Mouse (Mus musculus): Measurements from ENCODE around the gene Ube2o.
"Not testable (repeated sequence)": the region's sequence is repeated elsewhere in the genome, so short reads cannot be mapped to it uniquely, and the experiment has no call there.

Gene Ube2o

DNA sequence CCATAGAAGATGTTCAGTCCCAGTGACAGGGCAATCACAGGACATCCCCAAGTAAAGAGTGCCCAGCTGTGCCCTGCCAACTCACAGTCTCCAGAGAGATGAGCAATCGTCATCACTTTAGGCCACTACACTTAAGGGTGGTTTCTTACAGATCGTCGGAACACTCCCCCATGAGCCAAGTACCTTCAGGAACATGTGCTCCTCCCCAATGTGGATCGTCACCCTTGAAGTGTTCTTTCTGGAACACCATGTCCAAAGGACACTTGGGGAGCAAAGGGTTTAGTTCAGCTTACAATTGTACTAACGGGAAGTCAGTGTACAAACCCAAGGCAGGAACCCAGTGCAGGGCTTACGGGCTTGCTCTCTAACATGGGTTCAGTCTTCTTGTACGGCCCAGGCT lies 69.1 kb downstream of the Ube2o start:
- no peak for DNase-seq (ENCODE audit: low spot score)

GRCm38 (mm10) chr11:116511301-116511868 lies 69.9 kb downstream of the Ube2o start:
- DNase-seq (ENCODE audit: low spot score) = no peak

DNA sequence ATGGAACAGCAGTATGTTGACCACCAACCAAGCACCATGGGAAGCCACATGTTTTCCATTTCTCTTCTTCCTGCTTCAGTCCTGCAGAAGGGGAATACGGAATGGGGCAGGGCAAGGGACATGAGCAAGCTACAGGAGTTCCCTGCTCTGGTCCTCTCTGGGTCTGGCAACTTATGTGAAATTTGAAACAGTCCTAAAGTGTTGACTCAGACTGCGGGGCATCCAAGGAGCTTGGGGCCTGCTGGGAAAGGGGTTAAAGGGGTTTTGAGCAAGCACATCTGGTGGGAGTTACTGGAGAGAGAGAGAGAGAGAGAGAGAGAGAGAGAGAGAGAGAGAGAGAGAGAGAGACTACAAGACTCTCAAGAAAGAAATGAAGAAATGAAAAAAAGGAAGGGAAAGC lies 72.6 kb downstream of the Ube2o start:
- DNase-seq (ENCODE audit: low spot score) = no peak

- DNase-seq (ENCODE audit: low spot score) = no peak
Observed at GRCm38 (mm10) chr11:116506151-116506875, 74.9 kb downstream of the Ube2o start.

DNA sequence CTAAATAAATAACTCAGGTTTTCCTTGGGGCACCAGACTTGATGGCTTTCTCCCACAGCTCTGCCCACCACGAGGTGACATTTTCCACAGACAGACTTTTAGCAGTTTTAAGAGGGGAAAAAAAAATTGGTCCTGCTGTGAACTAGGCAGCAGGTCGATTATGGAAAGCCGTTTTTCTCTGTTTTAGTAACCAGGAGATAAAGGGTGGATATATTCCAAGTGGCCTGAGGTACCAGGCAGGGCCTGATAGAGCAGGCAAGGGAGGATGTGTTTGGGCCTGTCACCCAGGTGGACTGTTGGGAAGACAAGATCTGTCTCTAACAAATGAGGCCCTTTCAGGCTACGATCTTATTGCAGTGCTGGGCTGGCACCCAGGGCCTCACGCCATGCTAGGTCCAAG lies 75.7 kb downstream of the Ube2o start:
- DNase-seq (ENCODE audit: low spot score) = no peak

DNA sequence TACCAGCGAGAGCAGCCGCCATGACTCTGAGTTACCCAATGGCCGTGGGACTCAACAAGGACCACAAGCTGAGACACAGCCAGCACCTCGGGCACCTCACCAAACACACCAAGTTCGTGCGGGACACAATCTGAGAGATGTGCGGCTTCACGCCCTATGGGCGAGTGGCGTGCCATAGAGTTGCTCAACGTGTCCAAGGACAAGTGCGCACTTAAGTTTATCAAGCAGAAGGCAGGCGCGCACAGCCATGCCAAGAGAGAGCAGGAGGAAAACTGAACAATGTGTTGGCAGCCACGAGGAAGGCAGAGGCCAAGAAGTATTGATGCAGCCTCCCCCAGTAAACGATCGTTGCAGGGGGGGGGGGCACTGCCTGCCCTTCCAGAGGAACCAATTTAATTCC lies 76.7 kb downstream of the Ube2o start:
- no peak for DNase-seq (ENCODE audit: low spot score)

GRCm38 (mm10) chr11:116501005-116501746 lies 80.1 kb downstream of the Ube2o start:
- DNase-seq (ENCODE audit: low spot score) = no peak

- no peak for DNase-seq (ENCODE audit: low spot score)
Observed at GRCm38 (mm10) chr11:116499018-116499417, 82.2 kb downstream of the Ube2o start.

DNA sequence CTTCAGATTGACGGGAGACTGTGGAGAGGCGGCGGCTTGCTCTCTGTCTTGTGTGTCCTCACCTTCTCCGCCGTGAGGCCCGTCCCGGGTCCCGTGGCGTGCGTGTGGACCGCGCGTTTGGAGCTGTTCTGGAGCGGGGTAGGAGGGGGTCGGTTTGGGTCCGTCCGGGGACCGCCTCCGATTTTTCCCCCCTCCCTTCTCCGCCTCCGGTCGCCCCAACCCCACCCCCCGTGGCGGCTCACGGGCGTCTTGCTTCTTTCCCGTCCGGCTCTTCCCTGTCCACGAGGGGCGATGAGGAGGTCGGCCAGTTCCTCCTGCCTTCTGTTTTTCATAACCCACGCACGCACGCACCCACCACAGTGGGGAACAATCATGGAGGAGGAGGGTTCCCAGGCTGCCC lies 82.7 kb downstream of the Ube2o start:
- DNase-seq (ENCODE audit: low spot score) = no peak

GRCm38 (mm10) chr11:116497313-116497712 lies 83.9 kb downstream of the Ube2o start:
- DNase-seq (ENCODE audit: low spot score) = no peak

- DNase-seq (ENCODE audit: low spot score) = no peak
Observed at GRCm38 (mm10) chr11:116494474-116495174, 86.6 kb downstream of the Ube2o start.

DNA sequence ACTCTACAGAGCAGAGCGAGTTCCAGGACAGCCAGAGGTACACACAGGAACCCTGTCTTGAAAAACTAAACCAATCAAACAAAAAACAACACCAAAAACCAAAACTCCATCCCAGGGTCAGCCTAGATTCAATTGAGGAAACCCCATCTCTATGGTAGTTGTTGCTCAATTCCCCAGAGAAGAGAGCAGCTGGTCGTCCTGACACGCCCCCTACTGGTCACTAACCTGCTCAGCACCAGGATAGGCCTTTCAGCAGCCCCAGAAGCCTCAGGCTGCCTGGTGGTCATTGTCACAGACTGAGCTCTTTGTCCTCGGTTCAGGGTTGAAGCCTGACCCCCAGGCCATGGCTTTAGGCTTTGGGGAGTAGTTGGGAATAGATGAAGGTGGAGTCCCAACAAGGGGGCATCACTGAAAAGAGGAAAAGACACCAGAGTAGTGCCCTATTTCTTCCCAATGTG lies 87.4 kb downstream of the Ube2o start, which contains the start of gene Prpsap1:
Gene Prpsap1 (minus strand): TSS at position 408 of the 458 bp plus-strand sequence.
- DNase-seq (ENCODE audit: low spot score) = no peak

GRCm38 (mm10) chr11:116493191-116493590 lies 88.1 kb downstream of the Ube2o start:
- no peak for DNase-seq (ENCODE audit: low spot score)

DNA sequence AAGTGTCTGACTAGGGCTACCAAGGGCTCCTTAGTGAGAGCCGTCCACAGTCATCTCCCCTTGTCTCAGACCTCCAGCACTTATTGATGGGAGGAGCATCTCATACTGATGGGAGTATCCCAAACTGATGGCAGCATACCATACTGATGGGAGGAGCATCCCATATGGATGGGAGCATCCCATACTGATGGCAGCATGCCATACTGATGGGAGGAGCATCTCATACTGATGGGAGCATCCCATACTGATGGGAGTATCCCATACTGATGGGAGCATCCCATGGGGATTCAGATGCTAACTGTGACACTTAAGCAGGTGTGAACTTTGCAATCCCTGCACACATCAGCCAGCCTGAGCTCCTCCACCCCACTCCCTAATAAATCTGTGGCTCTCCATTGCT lies 88.7 kb downstream of the Ube2o start:
- DNase-seq (ENCODE audit: low spot score) = not testable (repeated sequence)

DNA sequence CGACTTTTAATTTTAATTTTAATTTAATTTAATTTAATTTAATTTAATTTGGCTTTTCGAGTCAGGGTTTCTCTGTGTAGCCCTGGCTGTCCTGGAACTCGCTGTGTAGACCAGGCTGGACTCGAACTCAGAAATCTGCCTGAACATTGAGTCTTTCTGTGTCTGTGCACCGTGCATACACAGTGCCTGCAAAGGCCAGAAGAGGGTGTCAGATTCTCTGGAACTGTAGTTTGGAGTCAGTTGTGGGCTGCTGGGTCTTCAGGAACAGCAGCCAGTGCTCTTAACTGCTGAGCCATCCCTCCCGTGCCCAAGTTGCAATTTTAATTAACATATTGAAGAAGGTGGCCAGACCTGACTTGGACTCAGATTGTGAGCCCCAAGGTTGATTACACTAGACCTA lies 89.9 kb downstream of the Ube2o start:
- no peak for DNase-seq (ENCODE audit: low spot score)

DNA sequence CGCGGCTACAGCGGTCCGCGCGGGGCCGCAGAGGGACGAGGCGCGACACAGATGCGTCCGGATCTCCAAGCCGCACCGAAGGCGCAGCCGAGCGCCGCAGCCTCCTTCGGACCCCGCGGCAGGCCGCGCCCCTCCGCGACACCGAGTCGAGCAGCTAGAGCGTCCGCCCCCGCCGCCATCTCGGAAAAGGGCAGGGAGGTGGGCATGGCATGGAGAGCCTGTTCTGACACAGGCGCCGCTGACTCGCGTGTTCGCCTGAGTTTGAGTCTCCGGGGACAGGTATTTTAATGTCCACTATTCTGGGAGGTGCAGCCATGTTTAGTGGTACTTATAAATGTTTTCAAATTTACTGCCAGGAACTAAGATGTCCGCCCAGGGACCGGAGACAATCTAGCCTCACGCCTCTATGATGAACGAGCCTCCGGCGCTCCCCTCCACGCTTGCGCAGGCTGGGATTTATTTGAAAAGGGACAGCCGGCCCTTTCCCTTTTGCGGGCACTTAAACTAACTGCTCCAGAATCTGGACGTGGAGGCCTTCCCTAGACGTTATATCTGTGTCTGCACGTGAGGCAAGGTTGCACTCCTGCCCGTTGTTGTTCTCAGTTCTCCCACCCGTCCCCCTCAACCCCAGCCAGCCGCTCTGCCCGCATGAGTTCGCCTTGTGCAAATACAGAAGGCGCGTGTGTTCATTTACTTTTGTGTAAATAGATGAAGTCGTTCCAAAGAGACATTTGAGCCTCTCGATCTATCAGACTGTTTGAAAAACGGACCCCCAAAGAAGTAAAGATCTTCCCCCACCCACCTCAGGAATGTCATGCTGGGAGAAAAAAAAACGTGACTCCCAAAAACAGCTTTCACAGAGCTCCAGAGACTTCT lies 90.8 kb downstream of the Ube2o start:
- peak; percentile 76 for DNase-seq (ENCODE audit: low spot score)

GRCm38 (mm10) chr11:116489771-116490231 lies 91.4 kb downstream of the Ube2o start:
- no peak for DNase-seq (ENCODE audit: low spot score)

DNA sequence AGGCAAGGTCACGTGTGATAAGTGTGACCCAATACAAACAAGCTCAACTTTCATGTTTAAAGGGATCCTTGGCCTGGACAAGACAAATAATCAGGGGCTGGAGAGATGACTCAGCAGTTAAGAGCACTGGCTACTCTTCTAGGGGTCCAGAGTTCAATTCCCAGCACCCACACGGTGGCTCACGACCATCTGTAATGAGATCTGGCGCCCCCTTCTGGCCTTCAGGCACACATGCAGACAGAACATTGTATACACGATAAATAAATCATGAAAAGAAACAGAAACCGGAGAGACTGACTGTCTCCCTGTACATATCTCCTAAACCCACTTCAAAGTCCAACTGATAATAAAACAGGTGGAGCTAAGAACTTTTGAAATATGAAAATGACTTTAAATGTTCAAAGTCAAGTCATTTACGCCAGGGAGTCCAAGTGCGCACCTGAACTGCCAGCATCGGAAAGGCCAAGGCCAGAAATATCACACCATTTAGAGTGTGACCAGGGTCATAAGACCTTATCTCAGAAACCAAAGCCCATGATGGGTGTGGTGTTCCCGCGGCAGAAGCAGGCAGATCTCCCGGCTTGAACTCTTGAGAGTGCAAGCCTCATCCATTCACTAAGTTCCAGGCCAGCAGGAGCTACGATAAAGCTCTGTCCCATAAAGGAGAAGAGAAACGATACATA lies 92.4 kb downstream of the Ube2o start:
- no peak for DNase-seq (ENCODE audit: low spot score)

GRCm38 (mm10) chr11:116488207-116488606 lies 93.0 kb downstream of the Ube2o start:
- DNase-seq (ENCODE audit: low spot score) = no peak

Measured in layer of hippocampus, adult 9-10 months (tissue).